In the genomic region with DNA sequence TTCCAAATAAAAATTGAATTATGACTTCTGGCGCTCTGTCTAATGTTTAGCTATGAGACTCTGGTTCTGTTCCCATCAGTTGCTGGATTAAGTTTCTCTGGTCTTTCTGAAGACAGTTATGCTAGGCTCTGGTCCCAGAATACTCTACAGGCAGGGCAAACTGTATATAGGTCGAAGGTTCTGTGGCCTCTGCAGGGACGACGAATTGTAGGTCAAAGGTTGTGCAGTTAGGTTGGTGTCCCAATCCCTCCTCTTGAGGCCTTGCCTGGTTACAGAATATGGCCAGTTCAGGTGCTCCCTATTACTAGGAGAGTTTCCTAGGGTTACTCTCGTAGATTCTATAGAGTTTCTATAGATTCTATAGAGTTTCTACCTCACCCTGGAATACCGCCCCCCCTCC, we compare ENCODE assay signal across 20 mouse cellular contexts. TPM values are rescaled to one million over a fixed set of nuclear protein-coding genes. Genes with fewer than 3 reads are reported as not detected.
DNase-seq lines count a peak whose midpoint lies in the region; ATAC-seq and TF ChIP-seq lines count a peak whose summit lies in the region.
"Had no signal": no experiment of that assay in that cellular context is flagged by ENCODE, and none has a peak within 500 bp of the region (broad histone marks: within the 10 kb centered on the region; RNA-seq: fewer than 3 reads in every experiment).

No protein-coding gene starts in this region.

- no peak overlapping the region for H3K9ac ChIP-seq in liver, embryonic 13.5 days
- H3K9ac ChIP-seq in liver, embryonic 11.5 days (ENCODE audit: low read depth, low read length) = no peak overlapping the region
- H3K9ac ChIP-seq in intestine, postnatal 0 days (ENCODE audit: low read depth, low read length) = no peak overlapping the region
- H3K9ac ChIP-seq: embryonic facial prominence, embryonic 15.5 days; heart, embryonic 12.5 days; hindbrain, embryonic 14.5 days had no signal

- H3K27me3 ChIP-seq in liver, embryonic 13.5 days = no peaks in the 10 kb centered on the region
- no peaks in the 10 kb centered on the region for H3K27me3 ChIP-seq in liver, embryonic 11.5 days (replicated peaks; ENCODE audit: control insufficient read depth, insufficient read depth, low read length)
- H3K27me3 ChIP-seq in intestine, postnatal 0 days (replicated peaks; ENCODE audit: control insufficient read depth, insufficient read depth, low read length) = no peaks in the 10 kb centered on the region
- H3K27me3 ChIP-seq: embryonic facial prominence, embryonic 15.5 days; heart, embryonic 12.5 days had no signal

- H3K9me3 ChIP-seq in liver, embryonic 13.5 days (replicated peaks) = no peaks in the 10 kb centered on the region
- H3K9me3 ChIP-seq in liver, embryonic 11.5 days (ENCODE audit: control insufficient read depth, low read length) = no peaks in the 10 kb centered on the region
- H3K9me3 ChIP-seq in intestine, postnatal 0 days (ENCODE audit: control insufficient read depth) = no peaks in the 10 kb centered on the region
- H3K9me3 ChIP-seq: embryonic facial prominence, embryonic 15.5 days; forebrain, embryonic 10.5 days; heart, embryonic 12.5 days; hindbrain, embryonic 10.5 days had no signal

- H3K27ac ChIP-seq in liver, embryonic 13.5 days = no peak overlapping the region
- no peak overlapping the region for H3K27ac ChIP-seq in liver, embryonic 11.5 days (ENCODE audit: low read depth, low read length)
- H3K27ac ChIP-seq in bone marrow macrophage, adult 2 months (ENCODE audit: insufficient read depth, low read depth, low read length) = peak overlapping the region; percentile 50; the same call in 1 of the 2 replicates
- no peak overlapping the region for H3K27ac ChIP-seq in intestine, postnatal 0 days (ENCODE audit: low read depth, low read length)
- H3K27ac ChIP-seq: embryonic facial prominence, embryonic 15.5 days; forebrain, embryonic 10.5 days; gastrocnemius, adult 2 months; hindbrain, embryonic 10.5 days; hindbrain, embryonic 14.5 days had no signal

- no peak for DNase-seq in liver, embryonic 13.5 days
- DNase-seq in liver, embryonic 11.5 days (ENCODE audit: low spot score) = no peak
- no peak for DNase-seq in layer of hippocampus, postnatal 25 days (ENCODE audit: extremely low spot score in 1 of 2, low spot score in 1 of 2)
- no peak for DNase-seq in embryo, embryonic 11 days
- DNase-seq: adrenal gland, adult 8-10 months; cerebellum, adult 2 months; cerebellum, postnatal 10 days; gastrocnemius, adult 2 months; gastrocnemius, postnatal 25 days had no signal

- TF ChIP-seq POLR2A in bone marrow macrophage, adult 2 months (IDR thresholded peaks at IDR 0.05; ENCODE audit: borderline replicate concordance, low read depth, low read length) = no peak

- H3K4me1 ChIP-seq in liver, embryonic 13.5 days (replicated peaks) = no peaks in the 10 kb centered on the region
- no peaks in the 10 kb centered on the region for H3K4me1 ChIP-seq in liver, embryonic 11.5 days (replicated peaks; ENCODE audit: control insufficient read depth, insufficient read depth, low read length)
- H3K4me1 ChIP-seq in bone marrow macrophage, adult 2 months (ENCODE audit: control insufficient read depth, insufficient read depth, low read length) = peaks cover 28% of the 10 kb centered on the region
- no peaks in the 10 kb centered on the region for H3K4me1 ChIP-seq in intestine, postnatal 0 days (replicated peaks; ENCODE audit: control insufficient read depth, insufficient read depth, low read length)
- H3K4me1 ChIP-seq: embryonic facial prominence, embryonic 15.5 days; forebrain, embryonic 10.5 days; heart, embryonic 12.5 days; hindbrain, embryonic 10.5 days had no signal

- no peaks in the 10 kb centered on the region for H3K36me3 ChIP-seq in liver, embryonic 13.5 days
- H3K36me3 ChIP-seq in liver, embryonic 11.5 days (ENCODE audit: control insufficient read depth, insufficient read depth, low read length) = no peaks in the 10 kb centered on the region
- H3K36me3 ChIP-seq in intestine, postnatal 0 days (ENCODE audit: control insufficient read depth, insufficient read depth) = no peaks in the 10 kb centered on the region
- H3K36me3 ChIP-seq: embryonic facial prominence, embryonic 15.5 days; forebrain, embryonic 10.5 days; heart, embryonic 12.5 days; hindbrain, embryonic 10.5 days had no signal

- WGBS in liver, embryonic 13.5 days (ENCODE audit: insufficient replicate concordance) = 73% methylated on average over 6 of the region's 6 CpGs
- WGBS in liver, embryonic 11.5 days = 81% methylated on average over 6 of the region's 6 CpGs
- WGBS in intestine, postnatal 0 days = 63% methylated on average over 6 of the region's 6 CpGs

- ATAC-seq in liver, embryonic 13.5 days (ENCODE audit: low read depth) = 0 out of 2 replicates have a peak, but pooled peaks have one; percentile 51
- ATAC-seq in liver, embryonic 11.5 days (replicated peaks; ENCODE audit: low FRiP score) = no peak
- ATAC-seq in intestine, postnatal 0 days = peak; percentile 51; the same call in 1 of the 2 replicates
- ATAC-seq: forebrain, embryonic 14.5 days had no signal

- no peak overlapping the region for H3K4me2 ChIP-seq in liver, embryonic 13.5 days
- H3K4me2 ChIP-seq in liver, embryonic 11.5 days = no peak overlapping the region
- no peak overlapping the region for H3K4me2 ChIP-seq in intestine, postnatal 0 days (replicated peaks; ENCODE audit: low read depth)
- H3K4me2 ChIP-seq: embryonic facial prominence, embryonic 15.5 days; heart, embryonic 12.5 days; hindbrain, embryonic 14.5 days had no signal

- no peak overlapping the region for H3K4me3 ChIP-seq in liver, embryonic 13.5 days (replicated peaks)
- H3K4me3 ChIP-seq in liver, embryonic 11.5 days (ENCODE audit: low read depth, low read length) = no peak overlapping the region
- no peak overlapping the region for H3K4me3 ChIP-seq in bone marrow macrophage, adult 2 months (ENCODE audit: insufficient read depth, low read length)
- no peak overlapping the region for H3K4me3 ChIP-seq in intestine, postnatal 0 days (ENCODE audit: low read depth, low read length)
- H3K4me3 ChIP-seq: embryonic facial prominence, embryonic 15.5 days; erythroblast, embryonic 14.5 days; forebrain, embryonic 10.5 days; gastrocnemius, adult 2 months; heart, embryonic 12.5 days; hindbrain, embryonic 10.5 days had no signal

- no peak for TF ChIP-seq CTCF in bone marrow macrophage, adult 2 months (IDR thresholded peaks at IDR 0.05; ENCODE audit: low read depth, low read length)
- no peak for TF ChIP-seq CTCF in intestine, postnatal 0 days (IDR thresholded peaks at IDR 0.05; ENCODE audit: low read depth)

RNA-seq across cellular contexts. Expression of a gene that starts 50.6 kb away (rescaled TPM):
- polyA plus RNA-seq in liver, embryonic 13.5 days (2015; fragmentation: Nextera tagmentation; extraction: Ambion mirVana) = 50.9 and 67.4 TPM in 2 replicates
- 89.2 and 93.5 TPM in 2 replicates for polyA plus RNA-seq in liver, embryonic 11.5 days (2014; fragmentation: Nextera tagmentation; extraction: Ambion mirVana)
- 340 and 347 TPM in 2 replicates for polyA plus RNA-seq in bone marrow macrophage, adult 2 months (2012; ENCODE audit: insufficient read depth, insufficient read length, missing spikeins)
- polyA plus RNA-seq in intestine, postnatal 0 days (2015; fragmentation: Nextera tagmentation; extraction: Ambion mirVana) = 50.8 and 62.2 TPM in 2 replicates
- total RNA-seq in layer of hippocampus, postnatal 25 days (2021) = 10 to 100 TPM; 91.0 to 94.9 TPM

RNA-seq across cellular contexts. Expression of a gene that starts 50.8 kb away (rescaled TPM):
- 0.24 and 0.29 TPM in 2 replicates for polyA plus RNA-seq in liver, embryonic 13.5 days (2015; fragmentation: Nextera tagmentation; extraction: Ambion mirVana)
- polyA plus RNA-seq in liver, embryonic 11.5 days (2014; fragmentation: Nextera tagmentation; extraction: Ambion mirVana) = 0.21 and 0.30 TPM in 2 replicates
- polyA plus RNA-seq in bone marrow macrophage, adult 2 months (2012; ENCODE audit: insufficient read depth, insufficient read length, missing spikeins) = 2.9 and 4.2 TPM in 2 replicates
- 0.38 and 0.43 TPM in 2 replicates for polyA plus RNA-seq in intestine, postnatal 0 days (2015; fragmentation: Nextera tagmentation; extraction: Ambion mirVana)
- total RNA-seq in layer of hippocampus, postnatal 25 days (2021) = not detected
- total RNA-seq: ES-E14; gastrocnemius, adult 2 months; gastrocnemius, postnatal 25 days had no signal
- polyA plus RNA-seq: cerebellum, adult 2 months; embryonic facial prominence, embryonic 11.5 days; erythroblast, embryonic 14.5 days; hindbrain, embryonic 14.5 days had no signal
